Mouse (Mus musculus) kidney, adult 2 months (tissue): ENCODE measurements around the gene Gm21970.

ENCODE experiments used
- CTCF ChIP-seq: fragments of 200-500 bp; conservative IDR thresholded peaks from 2 replicates; pipeline ENCODE4 v1.5.1; 2011; ENCODE audit warnings: low read depth, mild to moderate bottlenecking, control low read depth, low read length, moderate library complexity, mixed read lengths; ENCODE audit not compliant: insufficient read depth, insufficient read length
- POLR2A ChIP-seq: fragments of 200-500 bp; IDR thresholded peaks from one replicate; pipeline ENCODE4 v1.6.1; 2011; ENCODE audit warnings: low read depth, low read length, control low read depth

DNA sequence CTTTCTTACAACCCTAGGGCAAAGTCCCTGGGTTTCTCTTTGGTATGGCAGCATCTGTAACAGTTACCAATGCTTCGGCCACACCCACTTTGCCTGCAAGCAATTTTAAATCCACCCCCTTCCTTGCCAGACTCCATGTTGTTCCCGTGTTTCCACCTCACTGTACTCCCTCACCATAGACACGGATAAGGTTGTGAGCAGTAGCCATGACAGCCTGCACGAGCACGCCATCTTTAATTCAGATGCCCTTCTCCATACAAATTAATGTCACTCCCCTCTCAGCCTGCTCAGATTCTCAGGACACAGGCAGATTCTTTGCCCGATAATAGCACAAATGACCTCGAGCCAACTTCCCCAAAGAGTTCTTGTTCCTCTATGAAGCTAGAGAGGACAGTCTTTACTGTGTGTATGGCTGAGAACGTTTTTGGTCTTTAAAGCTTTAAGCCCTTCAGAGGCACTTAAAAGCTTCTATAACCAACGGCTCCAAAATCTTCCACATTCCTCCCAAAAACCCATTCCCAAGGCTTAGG lies 9.2 kb upstream of the Gm21970 start:
- TF ChIP-seq CTCF (no peak), POLR2A (no peak)
